Mouse (Mus musculus) MEL (cell line): ENCODE data around the gene Get4. TPM values are rescaled to one million over a fixed set of nuclear protein-coding genes. Genes with fewer than 3 reads are reported as not detected.

Experiments
- DNase-seq: peaks from one replicate; pipeline ENCODE4 v3.0.0; 2011; ENCODE audit warnings: low read depth, low spot score
- H3K27ac ChIP-seq: 2 replicates; pipeline ENCODE4 v1.5.1; 2012; ENCODE audit warnings: low read depth, mild to moderate bottlenecking, control low read depth, low read length, moderate library complexity; ENCODE audit not compliant: control insufficient read depth
- H3K27me3 ChIP-seq, 2 experiments: fragments of 150-350 bp in 1 of 2; sonication (generic) in 1 of 2; 2 replicates each; pipeline ENCODE4 v1.6.1; 2012; ENCODE audit warnings: low read length in 2 of 2, mild to moderate bottlenecking in 2 of 2, improper control_type of control experiment in 1 of 2, moderate library complexity in 1 of 2; ENCODE audit not compliant: insufficient read depth in 2 of 2, control insufficient read depth in 1 of 2
- H3K36me3 ChIP-seq, 2 experiments: 2 replicates each; pipeline ENCODE4 v1.6.1; 2012 to 2014; ENCODE audit warnings: low read length in 2 of 2, improper control_type of control experiment in 1 of 2, inconsistent platforms in 1 of 2, mild to moderate bottlenecking in 1 of 2; ENCODE audit not compliant: insufficient read depth in 2 of 2, control insufficient read depth in 1 of 2
- H3K4me1 ChIP-seq, 2 experiments: fragments of 150-350 bp in 1 of 2; sonication (generic) in 1 of 2; 2 replicates each; pipeline ENCODE4 v1.6.1; 2012; ENCODE audit warnings: low read length in 2 of 2, improper control_type of control experiment in 1 of 2, mild to moderate bottlenecking in 1 of 2; ENCODE audit not compliant: insufficient read depth in 2 of 2, control insufficient read depth in 1 of 2
- H3K4me3 ChIP-seq, 2 experiments: fragments of 150-350 bp in 1 of 2; sonication (generic) in 1 of 2; 2 replicates each; pipeline ENCODE4 v1.5.1; 2012; ENCODE audit warnings: low read depth in 2 of 2, low read length in 2 of 2, mild to moderate bottlenecking in 2 of 2, moderate library complexity in 2 of 2, control low read depth in 1 of 2, improper control_type of control experiment in 1 of 2; ENCODE audit not compliant: control insufficient read depth in 1 of 2, insufficient read depth in 1 of 2
- H3K79me2 ChIP-seq: 2 replicates; pipeline ENCODE4 v1.6.1; 2012; ENCODE audit warnings: mild to moderate bottlenecking, low read length, moderate library complexity; ENCODE audit not compliant: control insufficient read depth, poor library complexity, insufficient read depth
- H3K9ac ChIP-seq: 2 replicates; pipeline ENCODE4 v1.6.1; 2012; ENCODE audit warnings: low read depth, mild to moderate bottlenecking, control low read depth, low read length, moderate library complexity; ENCODE audit not compliant: control insufficient read depth, poor library complexity, severe bottlenecking
- H3K9me3 ChIP-seq: fragments of 150-350 bp; sonication (generic); replicated peaks from 2 replicates; pipeline ENCODE4 v1.6.1; 2012; ENCODE audit warnings: mild to moderate bottlenecking, low read length, improper control_type of control experiment, moderate library complexity; ENCODE audit not compliant: insufficient read depth
- CHD2 ChIP-seq: IDR thresholded peaks from 2 replicates; pipeline ENCODE4 v1.6.1; 2011; ENCODE audit warnings: low read length, improper control_type of control experiment
- ELF1 ChIP-seq: IDR thresholded peaks from 2 replicates; pipeline ENCODE4 v1.6.1; 2014; ENCODE audit warnings: low read depth, mild to moderate bottlenecking, inconsistent platforms, low read length, improper control_type of control experiment, moderate library complexity
- EP300 ChIP-seq, 2 experiments: IDR thresholded peaks; 2 replicates each; pipeline ENCODE4 v1.6.1; 2011; ENCODE audit warnings: improper control_type of control experiment in 2 of 2, low read length in 2 of 2, low read depth in 1 of 2, mild to moderate bottlenecking in 1 of 2
- GABPA ChIP-seq: IDR thresholded peaks from 2 replicates; pipeline ENCODE4 v1.6.1; 2012; ENCODE audit warnings: low read depth, mild to moderate bottlenecking, inconsistent platforms, low read length, improper control_type of control experiment, moderate library complexity
- GATA1 ChIP-seq: IDR thresholded peaks from 2 replicates; pipeline ENCODE4 v1.6.1; 2011; ENCODE audit warnings: low read depth, low read length, improper control_type of control experiment
- KAT2A ChIP-seq: conservative IDR thresholded peaks from 2 replicates; pipeline ENCODE4 v1.6.1; 2012; ENCODE audit warnings: low read depth, low read length, improper control_type of control experiment, inconsistent platforms
- MAX ChIP-seq: IDR thresholded peaks from 2 replicates; pipeline ENCODE4 v1.6.1; 2011; ENCODE audit warnings: low read length, improper control_type of control experiment
- MXI1 ChIP-seq: IDR thresholded peaks from 2 replicates; pipeline ENCODE4 v1.6.1; 2011; ENCODE audit warnings: mild to moderate bottlenecking, low read depth, low read length, improper control_type of control experiment
- POLR2A ChIP-seq, 2 experiments: IDR thresholded peaks; 2 replicates each; pipeline ENCODE4 v1.6.1; 2011 to 2012; ENCODE audit warnings: low read length in 2 of 2, mild to moderate bottlenecking in 2 of 2, control low read depth in 1 of 2, improper control_type of control experiment in 1 of 2, low read depth in 1 of 2, moderate library complexity in 1 of 2; ENCODE audit not compliant: control insufficient read depth in 1 of 2, insufficient read depth in 1 of 2, poor library complexity in 1 of 2
- POLR2AphosphoS2 ChIP-seq: IDR thresholded peaks from 2 replicates; pipeline ENCODE4 v1.6.1; 2011; ENCODE audit warnings: low read length, improper control_type of control experiment
- POLR2AphosphoS5 ChIP-seq: IDR thresholded peaks from 2 replicates; pipeline ENCODE4 v1.6.1; 2012; ENCODE audit warnings: low read depth, borderline replicate concordance, mild to moderate bottlenecking, inconsistent platforms, low read length, moderate library complexity, mixed read lengths
- RAD21 ChIP-seq: IDR thresholded peaks from 2 replicates; pipeline ENCODE4 v1.6.1; 2011; ENCODE audit warnings: mild to moderate bottlenecking, low read depth, low read length, improper control_type of control experiment
- SIN3A ChIP-seq: IDR thresholded peaks from 2 replicates; pipeline ENCODE4 v1.6.1; 2012; ENCODE audit warnings: low read length, improper control_type of control experiment, inconsistent platforms
- TAL1 ChIP-seq: IDR thresholded peaks from 2 replicates; pipeline ENCODE4 v1.6.1; 2012; ENCODE audit warnings: mild to moderate bottlenecking, inconsistent platforms, low read length, moderate library complexity, mixed read lengths
- TBP ChIP-seq: IDR thresholded peaks from 2 replicates; pipeline ENCODE4 v1.8.0; 2011; ENCODE audit warnings: low read depth, low read length, improper control_type of control experiment
- TCF12 ChIP-seq: IDR thresholded peaks from 2 replicates; pipeline ENCODE4 v1.6.1; 2014; ENCODE audit warnings: low read depth, mild to moderate bottlenecking, inconsistent platforms, low read length, improper control_type of control experiment, moderate library complexity
- USF2 ChIP-seq, 2 experiments: IDR thresholded peaks; 2 replicates each; pipeline ENCODE4 v1.6.1; 2011 to 2012; ENCODE audit warnings: improper control_type of control experiment in 2 of 2, low read length in 2 of 2, borderline replicate concordance in 1 of 2, inconsistent platforms in 1 of 2, low read depth in 1 of 2, mild to moderate bottlenecking in 1 of 2; ENCODE audit not compliant: insufficient read depth in 1 of 2
- ZMIZ1 ChIP-seq: IDR thresholded peaks from 2 replicates; pipeline ENCODE4 v1.6.1; 2012; ENCODE audit warnings: low read depth, mild to moderate bottlenecking, inconsistent platforms, low read length, improper control_type of control experiment, moderate library complexity
- ZNF384 ChIP-seq: IDR thresholded peaks from 2 replicates; pipeline ENCODE4 v1.6.1; 2012; ENCODE audit warnings: low read depth, mild to moderate bottlenecking, inconsistent platforms, low read length, improper control_type of control experiment
- polyA plus RNA-seq, 2 experiments: library from polyadenylated mRNA; stranded (reverse) in 1 of 2; unstranded in 1 of 2; fragments of >175 nt in 1 of 2; fragments of >200 nt in 1 of 2; gene quantifications; 2 replicates each; pipeline versions ENCODE4 v1.2.1 to v1.2.4; 2012; ENCODE audit warnings: low replicate concordance in 2 of 2, low read depth in 1 of 2; ENCODE audit not compliant: insufficient read length in 2 of 2, insufficient read depth in 1 of 2, missing spikeins in 1 of 2
- total RNA-seq: library from RNA; depleted of rRNA; stranded (reverse); fragments of 300-350 nt; gene quantifications from 2 replicates; pipeline ENCODE4 v1.2.3, GENCODE M21; 2012

Get4 gene
- total and polyA plus RNA-seq, 3 experiments, result 117 to 180 TPM; not detected in 1

- Histone ChIP-seq H3K36me3 (peaks cover 2 to 26% of the 10 kb centered on the region in 2 experiments; a peak in 3 of 4 replicates), H3K27me3 (no peaks in the 10 kb centered on the region), H3K9ac (no peak overlapping the region), H3K79me2 (no peaks in the 10 kb centered on the region), H3K9me3 (no peaks in the 10 kb centered on the region), H3K4me1 (no peaks in the 10 kb centered on the region), H3K27ac (no peak overlapping the region), H3K4me3 (no peak overlapping the region)
- no peak for DNase-seq
- no peak for TF ChIP-seq EP300 (IDR thresholded peaks at IDR 0.05; ENCODE audit: low read depth in 1 of 2, low read length in 2 of 2)
- no peak for TF ChIP-seq ZMIZ1
- TF ChIP-seq RAD21, result no peak
- no peak for TF ChIP-seq POLR2AphosphoS2
- no peak for TF ChIP-seq TBP
- no peak for TF ChIP-seq KAT2A
- TF ChIP-seq USF2 (IDR thresholded peaks at IDR 0.05; ENCODE audit: borderline replicate concordance in 1 of 2, insufficient read depth in 1 of 2, low read depth in 1 of 2, low read length in 2 of 2), result no peak
- no peak for TF ChIP-seq GABPA
- TF ChIP-seq CHD2, result no peak
- no peak for TF ChIP-seq TAL1
- TF ChIP-seq POLR2A (IDR thresholded peaks at IDR 0.05; ENCODE audit: control insufficient read depth in 1 of 2, insufficient read depth in 1 of 2, low read depth in 1 of 2, low read length in 2 of 2, poor library complexity in 1 of 2), result no peak
- no peak for TF ChIP-seq ELF1
- TF ChIP-seq POLR2AphosphoS5, result no peak
- no peak for TF ChIP-seq TCF12
- TF ChIP-seq MAX, result no peak
- TF ChIP-seq MXI1, result no peak
- no peak for TF ChIP-seq ZNF384
- no peak for TF ChIP-seq GATA1
- TF ChIP-seq, all 39 proteins: peak for 0
These were observed 23.8 kb upstream of the Get4 start for GRCm38 (mm10) chr5:139228318-139228717.

- no peak overlapping the region for H3K9ac ChIP-seq
- H3K27ac ChIP-seq, result no peak overlapping the region
- H3K4me3 ChIP-seq, result no peak overlapping the region
- no peaks in the 10 kb centered on the region for H3K4me1 ChIP-seq
- DNase-seq, result no peak
- H3K27me3 ChIP-seq, result no peaks in the 10 kb centered on the region
- H3K79me2 ChIP-seq, result no peaks in the 10 kb centered on the region
- TF ChIP-seq SIN3A (no peak), TAL1 (no peak)
- H3K9me3 ChIP-seq, result no peaks in the 10 kb centered on the region
- H3K36me3 ChIP-seq, result peaks cover 2 to 17% of the 10 kb centered on the region in 2 experiments; a peak in 3 of 4 replicates
These were observed 22.4 kb upstream of the Get4 start for GRCm38 (mm10) chr5:139229716-139230115.
